Mouse (Mus musculus) kidney, adult 2 months (tissue): ENCODE data around the gene Chrna10. TPM values are rescaled to one million over a fixed set of nuclear protein-coding genes. Genes with fewer than 3 reads are reported as not detected.
A peak's percentile ranks its signal among the peaks of the same experiment; 100 is the strongest.

ENCODE experiments used
- DNase-seq: peaks from one replicate; pipeline ENCODE4 v3.0.0; 2021
- H3K27ac ChIP-seq: fragments of 200-500 bp; 2 replicates; pipeline ENCODE4 v1.5.1; 2012; ENCODE audit warnings: low read depth, low read length, control low read depth, inconsistent platforms; ENCODE audit not compliant: insufficient read depth
- H3K27me3 ChIP-seq: fragments of 200-500 bp; replicated peaks from 2 replicates; pipeline ENCODE4 v1.6.1; 2012; ENCODE audit warnings: mild to moderate bottlenecking, moderate library complexity, low read length, inconsistent platforms; ENCODE audit not compliant: control insufficient read depth, insufficient read depth
- H3K36me3 ChIP-seq: fragments of 200-500 bp; 2 replicates; pipeline ENCODE4 v1.6.1; 2012; ENCODE audit warnings: mild to moderate bottlenecking, moderate library complexity, low read length, inconsistent platforms; ENCODE audit not compliant: control insufficient read depth, insufficient read depth
- H3K4me1 ChIP-seq: fragments of 200-500 bp; 2 replicates; pipeline ENCODE4 v1.6.1; 2011; ENCODE audit warnings: low read length; ENCODE audit not compliant: control insufficient read depth, insufficient read depth
- H3K4me3 ChIP-seq: fragments of 200-500 bp; 2 replicates; pipeline ENCODE4 v1.5.1; 2011; ENCODE audit warnings: mild to moderate bottlenecking, low read depth, low read length, control low read depth; ENCODE audit not compliant: insufficient read depth
- CTCF ChIP-seq: fragments of 200-500 bp; conservative IDR thresholded peaks from 2 replicates; pipeline ENCODE4 v1.5.1; 2011; ENCODE audit warnings: low read depth, mild to moderate bottlenecking, control low read depth, low read length, moderate library complexity, mixed read lengths; ENCODE audit not compliant: insufficient read depth, insufficient read length
- POLR2A ChIP-seq: fragments of 200-500 bp; IDR thresholded peaks from one replicate; pipeline ENCODE4 v1.6.1; 2011; ENCODE audit warnings: low read depth, low read length, control low read depth
- WGBS: fragments of 180-500 bp; shearing (Covaris S2); methylation state at CpG from one replicate; pipeline ENCODE4 v1.1.7; 2018; 5-methylcytosine and 5-hydroxymethylcytosine counted together
- polyA plus RNA-seq: library from polyadenylated mRNA; depleted of rRNA; stranded (reverse); fragments of >200 nt; gene quantifications from 2 replicates; pipeline ENCODE4 v1.2.3, GENCODE M21; 2012

Gene Chrna10
- polyA plus RNA-seq, 1 experiment = not detected

DNA sequence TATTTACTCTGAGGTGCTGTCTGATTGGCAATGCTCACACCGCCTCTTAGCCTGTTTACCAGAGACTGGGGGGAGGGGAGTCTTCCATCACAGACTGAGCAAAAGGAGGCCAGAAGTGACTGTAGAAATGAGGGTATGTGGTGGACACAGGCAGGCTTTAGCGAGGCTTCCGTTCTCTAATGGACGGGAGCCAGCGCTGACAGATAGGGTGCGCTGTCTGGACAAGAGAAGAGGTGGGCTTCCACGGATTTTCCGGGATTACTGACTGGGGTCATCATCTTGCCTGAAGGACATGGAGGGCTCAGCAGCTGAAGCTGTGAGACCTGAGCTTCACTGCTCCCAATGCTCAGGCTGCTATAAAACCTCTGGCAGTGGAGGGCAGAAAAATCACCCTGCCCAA is 14.4 kb downstream of the Chrna10 start:
- Histone ChIP-seq H3K4me1 (peaks cover 4% of the 10 kb centered on the region; the same call in 1 of the 2 replicates), H3K4me3 (no peak overlapping the region), H3K36me3 (no peaks in the 10 kb centered on the region), H3K27ac (no peak overlapping the region), H3K27me3 (no peaks in the 10 kb centered on the region)
- 81% methylated on average over 8 of the region's 8 CpGs for WGBS
- no peak for DNase-seq
- no peak for TF ChIP-seq CTCF
- no peak for TF ChIP-seq POLR2A

DNA sequence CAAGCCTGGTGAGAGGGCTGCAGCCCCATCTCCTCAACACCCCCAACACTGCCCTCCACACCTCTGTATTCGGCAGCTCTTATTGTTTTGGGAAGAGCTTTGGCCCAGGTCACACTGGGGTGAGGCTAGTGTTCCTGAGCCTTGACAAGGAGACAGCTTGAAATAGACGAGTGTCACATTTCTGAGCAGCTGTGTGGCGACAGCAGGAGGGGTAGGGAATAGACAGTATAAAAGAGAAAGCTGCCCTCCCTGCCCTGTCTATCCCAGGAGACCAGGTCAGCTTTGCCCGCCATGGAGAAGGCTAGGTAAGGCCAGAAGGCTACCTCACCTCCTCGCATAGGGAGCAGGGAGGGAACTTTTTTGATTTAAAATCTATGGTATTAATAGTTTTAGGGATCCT is 15.1 kb downstream of the Chrna10 start, which contains the start of gene Art1:
Gene Art1, plus strand, starts transcription at position 257 of the 400 bp plus-strand sequence.
- Histone ChIP-seq H3K4me1 (peaks cover 4% of the 10 kb centered on the region; the same call in 1 of the 2 replicates), H3K27ac (no peak within 1 kb of the TSS)

DNA sequence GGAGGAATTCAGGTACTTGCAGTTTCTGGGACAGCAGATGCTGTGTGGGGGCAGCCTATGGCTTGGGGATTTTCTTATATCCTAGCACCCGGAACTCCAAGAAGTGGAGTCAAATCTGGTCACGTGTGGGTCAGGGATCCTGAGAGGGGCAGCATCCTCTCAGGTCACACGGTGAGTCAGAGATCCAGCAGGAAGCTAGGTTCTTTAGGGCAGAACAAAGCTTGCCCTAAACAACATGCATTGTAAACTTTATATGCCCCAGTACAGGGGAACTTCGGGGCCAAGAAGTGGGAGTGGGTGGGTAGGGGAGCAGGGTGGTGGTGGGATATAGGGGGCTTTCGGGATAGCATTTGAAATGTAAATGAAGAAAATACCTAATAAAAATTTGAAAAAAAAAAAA is 15.8 kb downstream of the Chrna10 start:
- Histone ChIP-seq H3K4me3 (no peak overlapping the region), H3K4me1 (peaks cover 4% of the 10 kb centered on the region; the same call in 1 of the 2 replicates), H3K36me3 (no peaks in the 10 kb centered on the region), H3K27me3 (no peaks in the 10 kb centered on the region), H3K27ac (no peak overlapping the region)
- DNase-seq = no peak
- WGBS = 65% methylated on average over 5 of the region's 5 CpGs
- no peak for TF ChIP-seq POLR2A
- TF ChIP-seq CTCF = no peak

More for the DNA sequence above, 15.1 kb downstream of the Chrna10 start, which contains the start of gene Art1:
- TF ChIP-seq POLR2A (no peak), CTCF (no peak)
- WGBS = 84% methylated on average over 5 of the region's 5 CpGs
- Histone ChIP-seq H3K36me3 (no peaks in the 10 kb centered on the region), H3K27me3 (no peaks in the 10 kb centered on the region), H3K4me3 (no peak within 1 kb of the TSS)
- no peak for DNase-seq

DNA sequence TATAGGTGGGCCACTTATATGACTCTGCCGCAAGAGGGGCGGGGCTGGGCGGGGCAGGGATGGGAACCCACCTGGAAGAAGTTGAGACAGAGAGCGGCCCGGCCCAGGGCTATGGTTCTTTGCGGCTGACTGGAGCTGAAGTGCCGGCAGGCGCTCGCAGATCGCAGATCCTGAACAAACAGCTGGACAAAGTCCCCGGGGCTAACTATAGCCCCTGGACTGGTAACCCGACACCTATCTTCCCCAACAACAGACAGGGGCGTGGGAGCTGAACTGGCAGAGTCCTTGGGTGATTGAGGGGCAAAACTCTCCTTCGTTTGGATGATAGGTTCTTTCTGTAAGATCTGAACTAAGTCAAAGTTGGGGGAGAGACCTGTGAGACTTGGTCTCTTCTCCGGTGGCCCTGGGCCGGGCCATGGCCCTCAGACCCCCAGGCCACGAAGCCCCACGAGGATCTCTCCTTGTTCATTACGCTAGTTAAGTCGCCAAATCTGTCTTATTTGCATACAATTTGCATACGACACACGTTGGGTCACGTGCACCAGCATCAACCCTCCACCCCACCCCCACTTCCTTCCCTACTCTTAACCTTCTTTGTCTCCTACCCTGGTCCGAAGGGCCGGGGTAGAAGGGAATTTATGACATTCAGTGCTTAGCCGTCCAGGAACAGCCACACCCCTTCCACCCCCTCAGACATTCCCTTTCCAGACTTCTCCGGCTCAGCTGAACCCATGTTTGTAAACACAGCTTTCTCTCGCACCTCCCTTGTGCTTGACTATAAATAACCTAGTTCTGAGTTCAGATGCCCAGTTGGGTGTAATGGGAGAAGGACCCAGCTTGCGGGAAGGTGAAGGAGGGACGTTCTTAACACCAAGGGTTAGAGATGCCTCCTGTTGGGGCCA is 16.6 kb downstream of the Chrna10 start:
- WGBS = 9% methylated on average over 30 of the region's 30 CpGs
- Histone ChIP-seq H3K27ac (no peak overlapping the region), H3K36me3 (no peaks in the 10 kb centered on the region), H3K4me1 (peaks cover 4% of the 10 kb centered on the region; the same call in 1 of the 2 replicates), H3K4me3 (peak overlapping the region; percentile 37), H3K27me3 (no peaks in the 10 kb centered on the region)
- peak; percentile 26 for DNase-seq
- TF ChIP-seq CTCF = no peak
- TF ChIP-seq POLR2A = no peak

DNA sequence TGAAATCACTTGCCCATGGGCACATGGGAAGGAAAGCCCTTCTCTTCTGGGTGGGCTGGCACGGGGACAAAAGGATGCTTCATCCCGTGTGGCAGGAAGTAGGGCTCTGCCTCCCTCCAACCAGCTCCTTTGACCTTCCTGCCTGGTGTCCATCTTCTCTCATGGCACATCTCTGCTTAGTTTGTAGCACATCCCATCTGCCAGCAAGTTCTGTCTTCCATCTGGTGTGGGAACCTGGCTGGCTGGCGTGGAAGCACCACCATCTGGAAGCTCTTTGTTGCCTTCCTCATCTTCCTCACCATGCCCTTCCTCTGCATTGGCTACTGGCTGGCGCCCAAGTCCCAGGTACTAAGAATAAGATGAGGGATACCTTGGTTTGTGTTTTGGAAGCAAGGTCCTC is 29.3 kb downstream of the Chrna10 start:
- Histone ChIP-seq H3K4me1 (no peaks in the 10 kb centered on the region), H3K27me3 (no peaks in the 10 kb centered on the region), H3K27ac (no peak overlapping the region), H3K36me3 (no peaks in the 10 kb centered on the region), H3K4me3 (no peak overlapping the region)
- DNase-seq = no peak
- TF ChIP-seq POLR2A = no peak
- no peak for TF ChIP-seq CTCF
- WGBS = 79% methylated on average over 4 of the region's 4 CpGs

DNA sequence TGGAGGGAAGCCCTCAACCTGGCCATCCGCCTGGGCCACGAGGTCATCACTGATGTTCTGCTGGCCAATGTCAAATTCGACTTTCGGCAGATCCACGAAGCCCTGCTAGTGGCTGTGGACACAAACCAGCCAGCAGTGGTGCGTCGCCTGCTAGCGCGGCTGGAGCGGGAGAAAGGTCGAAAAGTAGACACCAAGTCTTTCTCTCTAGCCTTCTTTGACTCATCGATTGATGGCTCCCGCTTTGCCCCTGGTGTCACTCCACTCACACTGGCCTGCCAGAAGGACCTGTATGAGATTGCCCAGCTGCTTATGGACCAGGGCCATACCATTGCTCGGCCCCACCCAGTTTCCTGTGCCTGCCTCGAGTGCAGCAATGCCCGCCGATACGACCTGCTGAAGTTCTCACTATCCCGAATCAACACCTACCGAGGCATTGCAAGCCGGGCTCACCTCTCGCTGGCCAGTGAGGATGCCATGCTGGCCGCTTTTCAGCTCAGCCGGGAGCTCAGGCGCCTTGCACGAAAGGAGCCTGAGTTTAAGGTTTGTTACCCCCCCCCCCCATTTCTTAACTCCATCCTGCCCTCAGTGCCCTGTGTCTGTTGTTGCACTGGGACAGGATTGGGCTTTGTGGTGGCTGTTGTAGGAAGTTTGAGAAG is 32.5 kb downstream of the Chrna10 start:
- WGBS = 86% methylated on average over 26 of the region's 26 CpGs
- Histone ChIP-seq H3K27ac (no peak overlapping the region), H3K4me3 (no peak overlapping the region), H3K27me3 (no peaks in the 10 kb centered on the region), H3K36me3 (0 out of 2 replicates have a peak, but pooled peaks cover 2% of the 10 kb centered on the region), H3K4me1 (no peaks in the 10 kb centered on the region)
- DNase-seq = no peak
- TF ChIP-seq CTCF (no peak), POLR2A (no peak)

DNA sequence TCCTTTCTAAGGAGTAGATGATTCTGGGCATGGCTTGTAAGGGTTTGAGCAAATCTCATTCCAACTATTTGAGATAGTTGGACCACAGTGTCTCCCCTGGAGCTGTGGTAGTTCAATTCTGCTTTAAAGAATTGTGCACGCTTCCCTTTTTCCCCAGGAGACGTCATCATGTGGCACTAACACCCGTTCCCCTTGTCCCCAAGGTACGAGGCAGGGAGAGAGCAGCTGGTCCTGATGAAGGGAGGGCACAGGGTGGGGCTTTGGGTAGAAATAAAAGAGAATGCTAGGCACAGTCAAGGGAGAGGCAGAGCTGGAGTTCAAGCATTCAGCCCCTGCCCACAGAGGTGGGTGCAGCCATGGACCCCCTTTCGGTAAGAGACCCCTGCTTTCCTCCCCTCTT is 33.8 kb downstream of the Chrna10 start, which contains the start of gene Trpc2:
Gene Trpc2, plus strand, starts transcription at position 301 of the 400 bp plus-strand sequence.
- WGBS = 86% methylated on average over 5 of the region's 5 CpGs
- H3K36me3 ChIP-seq = 0 out of 2 replicates have a peak, but pooled peaks cover 2% of the 10 kb centered on the region
- H3K27me3 ChIP-seq = no peaks in the 10 kb centered on the region
- TF ChIP-seq POLR2A (no peak), CTCF (no peak)
- DNase-seq = no peak
- no peak within 1 kb of the TSS for H3K27ac ChIP-seq
- H3K4me1 ChIP-seq = no peaks in the 10 kb centered on the region
- H3K4me3 ChIP-seq = no peak within 1 kb of the TSS
